Mouse (Mus musculus): ENCODE measurements at regions not wholly inside any gene's neighbourhood (a gene's known extent, or its start where the extent isn't known, plus 50 kb on each side); places are given as distances from the start of the nearest gene placed in this dataset.

GRCm38 (mm10) chr2:116979561-116980391 is 101.3 kb downstream of the Tmco5 start:
- peak; percentile 86 for DNase-seq (ENCODE audit: inconsistent ontology term)

- no peak for DNase-seq (ENCODE audit: inconsistent ontology term)
Observed at GRCm38 (mm10) chr2:116980692-116981091, 102.2 kb downstream of the Tmco5 start.

- DNase-seq (ENCODE audit: inconsistent ontology term), result no peak
Observed at GRCm38 (mm10) chr2:116983351-116983750, 104.9 kb downstream of the Tmco5 start.

DNA sequence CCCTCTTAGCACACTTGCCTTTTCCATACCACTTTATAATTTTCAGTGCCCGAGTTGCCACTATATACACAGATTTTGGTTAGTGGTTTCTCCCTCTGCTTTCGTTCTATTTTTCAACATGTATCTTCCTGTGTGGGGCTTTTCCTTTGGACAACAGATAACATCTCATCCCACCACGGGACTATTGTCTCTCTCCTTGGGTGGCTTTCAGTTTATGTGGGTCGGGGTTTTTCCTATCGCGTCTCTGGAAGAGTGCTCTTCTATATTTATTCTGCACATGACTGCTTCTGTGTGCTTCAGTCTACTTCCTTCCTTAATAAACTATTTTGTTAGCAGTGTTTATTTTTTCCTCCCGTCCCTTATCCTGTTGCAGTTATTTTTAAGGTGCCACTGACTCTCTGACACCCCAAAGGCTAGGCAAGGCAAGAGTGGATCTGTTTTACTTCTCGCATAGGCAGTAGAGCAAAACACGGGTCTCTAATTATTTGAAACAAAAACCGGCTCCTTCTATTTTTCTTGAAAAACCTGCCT is 105.4 kb downstream of the Tmco5 start:
- no peak for DNase-seq (ENCODE audit: inconsistent ontology term)

GRCm38 (mm10) chr2:116984597-116984996 is 106.1 kb downstream of the Tmco5 start:
- DNase-seq (ENCODE audit: inconsistent ontology term), result no peak

DNA sequence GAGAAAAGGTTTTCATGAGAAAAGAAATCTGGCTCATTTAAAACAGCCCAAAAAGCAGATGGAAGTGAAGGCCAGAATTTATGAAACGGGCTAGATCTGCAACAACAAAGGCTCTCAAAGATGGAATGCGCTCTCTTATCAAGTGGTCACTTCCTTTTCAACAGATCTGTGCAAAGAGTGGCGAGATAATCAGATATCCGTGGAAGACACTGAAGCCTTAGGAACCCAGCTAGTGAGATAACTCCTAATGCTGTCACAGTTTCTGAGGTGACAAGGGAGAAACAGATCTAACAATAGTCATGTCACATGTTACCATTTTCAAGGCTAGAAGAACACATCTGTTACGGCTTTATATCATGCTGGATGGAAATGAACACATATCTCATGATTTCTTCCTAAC is 107.1 kb downstream of the Tmco5 start:
- DNase-seq (ENCODE audit: inconsistent ontology term), result no peak

GRCm38 (mm10) chr2:116988953-116989674 is 110.6 kb downstream of the Tmco5 start:
- peak; percentile 38 for DNase-seq (ENCODE audit: inconsistent ontology term)

GRCm38 (mm10) chr2:116990106-116990505 is 111.6 kb downstream of the Tmco5 start:
- no peak for DNase-seq (ENCODE audit: inconsistent ontology term)

DNA sequence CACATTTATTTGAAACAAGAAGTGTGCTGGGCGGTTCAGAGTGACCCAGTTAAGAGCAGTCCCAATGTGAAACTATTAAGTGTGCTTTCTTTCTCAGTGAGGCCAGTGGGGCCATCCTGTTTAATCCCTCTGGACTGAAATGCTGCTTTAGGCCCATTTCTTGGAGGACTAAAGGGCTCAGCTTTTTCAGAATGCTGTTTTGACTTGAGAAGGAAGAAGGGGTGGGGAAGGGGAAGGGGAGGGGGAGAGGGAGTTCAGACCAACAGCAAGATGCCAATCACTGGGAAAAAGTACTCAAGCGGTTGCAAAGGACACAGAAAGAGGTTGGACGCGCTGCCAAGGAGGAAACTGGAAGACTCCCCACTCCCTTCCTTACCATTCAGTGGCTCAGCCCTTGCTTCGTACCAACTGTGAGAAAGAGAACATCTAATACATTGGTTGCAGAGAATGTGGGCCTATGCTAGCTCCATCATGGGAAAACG is 113.1 kb downstream of the Tmco5 start:
- no peak for DNase-seq (ENCODE audit: inconsistent ontology term)

GRCm38 (mm10) chr2:116993724-116994123 is 115.2 kb downstream of the Tmco5 start:
- no peak for DNase-seq (ENCODE audit: inconsistent ontology term)

DNA sequence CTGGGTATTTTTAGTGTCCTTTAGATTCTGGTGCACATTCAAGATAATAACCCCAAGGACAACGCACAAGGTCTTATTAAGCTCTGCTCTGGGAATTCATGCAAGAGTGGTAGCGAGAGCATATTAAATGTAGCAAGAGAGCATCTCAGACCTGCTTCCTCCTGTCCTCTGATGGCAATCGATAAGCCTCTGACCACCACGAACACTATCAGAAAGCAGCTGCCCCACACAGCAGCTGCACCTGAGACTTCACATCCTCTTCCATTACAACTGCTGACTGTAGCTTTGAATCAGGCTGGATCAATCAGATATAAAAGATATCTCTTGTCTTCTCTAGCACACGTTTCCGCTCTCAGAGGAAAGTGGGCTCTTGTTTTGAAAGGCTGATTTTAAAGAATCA is 117.8 kb downstream of the Tmco5 start:
- DNase-seq (ENCODE audit: inconsistent ontology term), result no peak

GRCm38 (mm10) chr2:116998822-116999221 is 120.3 kb downstream of the Tmco5 start:
- DNase-seq (ENCODE audit: inconsistent ontology term), result no peak

GRCm38 (mm10) chr2:116999592-116999991 is 121.1 kb downstream of the Tmco5 start:
- no peak for DNase-seq (ENCODE audit: inconsistent ontology term)

- DNase-seq (ENCODE audit: inconsistent ontology term), result no peak
Observed at GRCm38 (mm10) chr2:117003976-117004375, 117.2 kb upstream of the Spred1 start.

DNA sequence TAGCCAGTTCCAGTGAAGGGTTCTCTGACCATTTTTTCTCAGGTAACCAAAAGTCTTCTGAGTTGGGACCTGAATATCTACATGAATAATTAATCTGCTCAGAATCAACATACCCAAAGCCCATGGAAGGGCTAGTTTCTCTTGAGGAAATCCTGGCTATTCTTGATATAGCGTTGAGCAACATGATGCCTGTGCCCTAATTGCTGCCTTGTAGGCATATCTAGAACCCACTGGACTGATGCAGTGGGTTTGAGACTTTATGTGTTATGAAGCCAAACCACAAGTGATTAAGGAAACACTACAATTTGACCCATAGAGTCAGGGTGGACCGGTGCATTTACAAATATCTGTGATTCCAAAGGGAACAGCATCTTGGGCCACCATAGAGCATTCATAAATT is 114.3 kb upstream of the Spred1 start:
- DNase-seq (ENCODE audit: inconsistent ontology term), result no peak

DNA sequence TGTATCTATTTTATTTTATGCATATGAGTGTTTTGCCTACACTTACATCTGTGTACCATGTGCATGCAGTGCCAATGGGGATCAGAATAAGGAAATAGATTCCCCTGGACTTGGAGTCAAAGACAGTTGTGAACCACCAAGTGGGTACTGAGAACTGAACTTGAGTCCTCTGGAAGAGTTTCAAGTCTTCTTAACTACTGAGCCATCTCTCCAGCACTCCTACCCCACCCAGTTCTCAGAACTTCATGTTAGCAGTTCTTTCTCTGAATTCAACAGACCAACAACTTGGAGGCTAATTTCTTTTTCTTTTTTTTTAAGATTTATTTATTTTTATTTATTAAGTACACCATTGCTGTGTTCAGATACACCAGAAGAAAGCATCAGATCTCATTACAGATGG is 112.3 kb upstream of the Spred1 start:
- DNase-seq (ENCODE audit: inconsistent ontology term), result no peak

GRCm38 (mm10) chr2:117010001-117010400 is 111.2 kb upstream of the Spred1 start:
- peak; percentile 26 for DNase-seq (ENCODE audit: inconsistent ontology term)

DNA sequence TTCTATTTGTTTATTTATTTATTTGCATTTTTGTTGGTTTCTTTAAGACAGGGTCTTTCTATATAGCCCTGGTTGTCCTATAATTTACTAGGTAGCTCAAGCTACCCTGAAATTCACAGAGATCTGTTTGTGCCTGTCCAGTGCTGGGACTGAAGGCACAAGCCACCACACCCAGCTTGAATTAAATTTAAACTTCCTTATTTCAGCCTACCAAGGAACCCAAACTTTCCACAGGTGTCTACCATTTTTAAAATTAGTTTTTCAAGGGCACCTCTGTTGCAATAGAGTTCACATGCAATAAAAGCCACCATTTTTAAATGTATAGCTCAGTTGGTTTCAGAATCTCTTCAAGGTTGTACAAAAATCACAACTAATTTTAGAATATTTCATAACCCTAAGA is 110.2 kb upstream of the Spred1 start:
- no peak for DNase-seq (ENCODE audit: inconsistent ontology term)

- peak; percentile 60 for DNase-seq (ENCODE audit: inconsistent ontology term)
Observed at GRCm38 (mm10) chr2:117017921-117018651, 103.1 kb upstream of the Spred1 start.

- DNase-seq (ENCODE audit: inconsistent ontology term), result peak; percentile 60
Observed at GRCm38 (mm10) chr2:117018917-117019538, 102.1 kb upstream of the Spred1 start.

DNA sequence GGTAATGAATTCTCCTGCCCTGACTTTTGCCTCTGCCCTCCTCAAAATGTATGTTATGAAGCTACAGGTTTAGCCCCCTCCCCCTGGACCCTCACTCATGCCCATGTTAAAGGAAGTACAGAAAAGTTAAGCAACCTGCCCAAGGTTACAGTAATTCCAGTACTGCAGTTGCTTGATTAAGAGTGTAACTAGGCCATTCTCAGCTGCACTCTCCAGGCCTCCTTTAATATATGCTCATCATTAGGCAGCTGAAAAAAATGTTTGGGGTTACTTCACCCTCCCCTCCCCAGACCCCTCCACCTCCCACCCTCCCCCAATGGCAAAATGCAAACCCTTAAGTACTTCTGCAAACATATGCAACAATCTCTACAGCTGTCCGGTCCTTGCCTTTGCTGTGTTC is 101.6 kb upstream of the Spred1 start:
- no peak for DNase-seq (ENCODE audit: inconsistent ontology term)

DNA sequence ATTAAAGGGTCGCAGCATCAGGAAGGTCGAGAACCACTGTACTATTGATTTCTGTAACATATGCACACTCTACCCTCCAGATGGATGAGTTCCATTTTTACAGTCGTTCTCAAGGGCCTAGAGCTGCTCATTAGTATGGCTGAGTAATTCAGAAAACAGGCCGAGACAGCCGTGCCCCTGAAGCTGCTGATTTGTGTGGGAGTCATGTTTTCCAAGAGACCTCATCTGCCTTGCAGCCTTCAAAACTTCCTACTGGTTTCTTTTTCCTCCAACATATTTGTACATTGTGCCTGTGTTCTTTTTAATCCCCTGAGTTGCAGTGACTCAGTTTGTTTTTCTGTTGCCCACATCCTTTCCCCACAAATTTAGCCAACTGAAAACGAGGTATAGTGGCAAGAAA is 99.4 kb upstream of the Spred1 start:
- peak; percentile 80 for DNase-seq (ENCODE audit: inconsistent ontology term)
